Mouse (Mus musculus): Measurements from ENCODE around the gene AC109138.7. TPM values are rescaled to one million over a fixed set of nuclear protein-coding genes. Genes with fewer than 3 reads are reported as not detected.

Gene AC109138.7
- polyA plus RNA-seq, 1 experiment from 2014 or later, result not detected

- H3K36me3 ChIP-seq (ENCODE audit: control insufficient read depth, insufficient read depth, low read length), result no peaks in the 10 kb centered on the region
- no peak overlapping the region for H3K9ac ChIP-seq (ENCODE audit: low read length)
- no peak for DNase-seq (ENCODE audit: low spot score)
- H3K27me3 ChIP-seq (ENCODE audit: control insufficient read depth, insufficient read depth, low read length), result peaks cover 3% of the 10 kb centered on the region; the same call in 1 of the 2 replicates
- no peak overlapping the region for H3K27ac ChIP-seq (ENCODE audit: low read depth, low read length)
- H3K4me1 ChIP-seq (replicated peaks; ENCODE audit: control insufficient read depth, insufficient read depth, low read length), result peaks cover 6% of the 10 kb centered on the region; the same call in 1 of the 2 replicates
- H3K4me2 ChIP-seq (ENCODE audit: low read depth, low read length, severe bottlenecking), result no peak overlapping the region
- WGBS, result 92% methylated on average over 9 of the region's 9 CpGs
- no peak for ATAC-seq (replicated peaks; ENCODE audit: low FRiP score)
- H3K4me3 ChIP-seq (ENCODE audit: low read depth, low read length), result no peak overlapping the region
- H3K9me3 ChIP-seq (ENCODE audit: control insufficient read depth, low read length), result peaks cover 3% of the 10 kb centered on the region; the same call in 1 of the 2 replicates
Observed at GRCm38 (mm10) chr19:4280425-4280824, 66.3 kb downstream of the AC109138.7 start.

Small RNAs within 50 kb of the gene (microRNA-seq; reads per million reads assigned to microRNA genes)
- not detected for gene Gm26115 (ENCODE audit: insufficient number of aligned reads)
- not detected for gene Mir6985 (ENCODE audit: insufficient number of aligned reads)

Other genes with a start within 250 kb of the AC109138.7 start
- 0.73 and 1.0 TPM in 2 replicates for gene Aldh3b2, start 242.0 kb upstream of the AC109138.7 start, polyA plus RNA-seq (2014; fragmentation: Nextera tagmentation; extraction: Ambion mirVana)
- 1.7 and 2.3 TPM in 2 replicates for gene Acy3, start 227.8 kb upstream of the AC109138.7 start, polyA plus RNA-seq (2014; fragmentation: Nextera tagmentation; extraction: Ambion mirVana)
- gene Tbx10, start 221.6 kb upstream of the AC109138.7 start, polyA plus RNA-seq (2014; fragmentation: Nextera tagmentation; extraction: Ambion mirVana), result not detected in 2 replicates
- 21.2 and 21.9 TPM in 2 replicates for gene Nudt8, start 213.8 kb upstream of the AC109138.7 start, polyA plus RNA-seq (2014; fragmentation: Nextera tagmentation; extraction: Ambion mirVana)
- 3.0 TPM in 2 replicates for gene Gm49405, start 213.7 kb upstream of the AC109138.7 start, polyA plus RNA-seq (2014; fragmentation: Nextera tagmentation; extraction: Ambion mirVana)
- gene Doc2g, start 211.0 kb upstream of the AC109138.7 start, polyA plus RNA-seq (2014; fragmentation: Nextera tagmentation; extraction: Ambion mirVana), result 3.8 and 4.2 TPM in 2 replicates
- gene Ndufv1, start 201.6 kb upstream of the AC109138.7 start, polyA plus RNA-seq (2014; fragmentation: Nextera tagmentation; extraction: Ambion mirVana), result 174 and 198 TPM in 2 replicates
- gene Gstp1, start 176.4 kb upstream of the AC109138.7 start, polyA plus RNA-seq (2014; fragmentation: Nextera tagmentation; extraction: Ambion mirVana), result 347 and 365 TPM in 2 replicates
- gene Gstp2, start 168.3 kb upstream of the AC109138.7 start, polyA plus RNA-seq (2014; fragmentation: Nextera tagmentation; extraction: Ambion mirVana), result 1.4 and 1.8 TPM in 2 replicates
- gene Gstp3, start 154.8 kb upstream of the AC109138.7 start, polyA plus RNA-seq (2014; fragmentation: Nextera tagmentation; extraction: Ambion mirVana), result not detected in 2 replicates
- gene Cabp2, start 132.8 kb upstream of the AC109138.7 start, polyA plus RNA-seq (2014; fragmentation: Nextera tagmentation; extraction: Ambion mirVana), result not detected in 2 replicates
- gene Cdk2ap2, start 117.2 kb upstream of the AC109138.7 start, polyA plus RNA-seq (2014; fragmentation: Nextera tagmentation; extraction: Ambion mirVana), result 73.6 and 83.9 TPM in 2 replicates
- gene Pitpnm1, start 114.4 kb upstream of the AC109138.7 start, polyA plus RNA-seq (2014; fragmentation: Nextera tagmentation; extraction: Ambion mirVana), result 13.9 and 18.0 TPM in 2 replicates
- 52.3 and 59.0 TPM in 2 replicates for gene Aip, start 88.5 kb upstream of the AC109138.7 start, polyA plus RNA-seq (2014; fragmentation: Nextera tagmentation; extraction: Ambion mirVana)
- not detected in 2 replicates for gene Gpr152, start 74.6 kb upstream of the AC109138.7 start, polyA plus RNA-seq (2014; fragmentation: Nextera tagmentation; extraction: Ambion mirVana)
- gene Cabp4, start 70.3 kb upstream of the AC109138.7 start, polyA plus RNA-seq (2014; fragmentation: Nextera tagmentation; extraction: Ambion mirVana), result not detected in 2 replicates
- gene Coro1b, start 65.7 kb upstream of the AC109138.7 start, polyA plus RNA-seq (2014; fragmentation: Nextera tagmentation; extraction: Ambion mirVana), result 119 and 128 TPM in 2 replicates
- gene Ptprcap, start 60.8 kb upstream of the AC109138.7 start, polyA plus RNA-seq (2014; fragmentation: Nextera tagmentation; extraction: Ambion mirVana), result 0.52 and 0.96 TPM in 2 replicates
- 50.1 and 55.8 TPM in 2 replicates for gene Rps6kb2, start 51.0 kb upstream of the AC109138.7 start, polyA plus RNA-seq (2014; fragmentation: Nextera tagmentation; extraction: Ambion mirVana)
- 3.1 and 3.2 TPM in 2 replicates for gene Carns1, start 38.9 kb upstream of the AC109138.7 start, polyA plus RNA-seq (2014; fragmentation: Nextera tagmentation; extraction: Ambion mirVana)
- 0.43 and 1.3 TPM in 2 replicates for gene Tbc1d10c, start 23.1 kb upstream of the AC109138.7 start, polyA plus RNA-seq (2014; fragmentation: Nextera tagmentation; extraction: Ambion mirVana)
- 856 and 864 TPM in 2 replicates for gene Ppp1ca, start 22.3 kb upstream of the AC109138.7 start, polyA plus RNA-seq (2014; fragmentation: Nextera tagmentation; extraction: Ambion mirVana)
- 49.9 and 52.6 TPM in 2 replicates for gene Rad9a, start 12.7 kb upstream of the AC109138.7 start, polyA plus RNA-seq (2014; fragmentation: Nextera tagmentation; extraction: Ambion mirVana)
- 1.0 and 1.8 TPM in 2 replicates for gene Clcf1, start 119 bp upstream of the AC109138.7 start, polyA plus RNA-seq (2014; fragmentation: Nextera tagmentation; extraction: Ambion mirVana)
- 8.0 and 8.8 TPM in 2 replicates for gene Pold4, start 17.5 kb downstream of the AC109138.7 start, polyA plus RNA-seq (2014; fragmentation: Nextera tagmentation; extraction: Ambion mirVana)
- 3.3 and 4.2 TPM in 2 replicates for gene Ssh3, start 54.8 kb downstream of the AC109138.7 start, polyA plus RNA-seq (2014; fragmentation: Nextera tagmentation; extraction: Ambion mirVana)
- gene Ankrd13d, start 68.8 kb downstream of the AC109138.7 start, polyA plus RNA-seq (2014; fragmentation: Nextera tagmentation; extraction: Ambion mirVana), result 9.5 and 12.1 TPM in 2 replicates
- 18.1 and 19.7 TPM in 2 replicates for gene Grk2, start 91.9 kb downstream of the AC109138.7 start, polyA plus RNA-seq (2014; fragmentation: Nextera tagmentation; extraction: Ambion mirVana)
- 57.9 and 60.8 TPM in 2 replicates for gene Kdm2a, start 183.9 kb downstream of the AC109138.7 start, polyA plus RNA-seq (2014; fragmentation: Nextera tagmentation; extraction: Ambion mirVana)
- 10.9 and 13.4 TPM in 2 replicates for gene Rhod, start 225.1 kb downstream of the AC109138.7 start, polyA plus RNA-seq (2014; fragmentation: Nextera tagmentation; extraction: Ambion mirVana)

Data from forebrain, embryonic 11.5 days (tissue).